Mouse (Mus musculus) hindbrain, embryonic 15.5 days (tissue): ENCODE data around the gene Herc1. TPM values are rescaled to one million over a fixed set of nuclear protein-coding genes. Genes with fewer than 3 reads are reported as not detected.

ENCODE experiments used
- ATAC-seq: fragments of 200-750 bp; cut with Nextera tagmentation; 2 replicates; pipeline ENCODE4 v1.8.0; 2017; ENCODE audit warnings: low read depth, moderate number of reproducible peaks, moderate TSS enrichment; ENCODE audit not compliant: low FRiP score
- H3K27ac ChIP-seq: fragments of 300-500 bp; sonication (generic); replicated peaks from 2 replicates; pipeline ENCODE4 v1.5.1; 2015; ENCODE audit warnings: mild to moderate bottlenecking, inconsistent platforms
- H3K27me3 ChIP-seq: fragments of 300-500 bp; sonication (generic); 2 replicates; pipeline ENCODE4 v1.6.1; 2015; ENCODE audit warnings: control low read depth, inconsistent platforms
- H3K36me3 ChIP-seq: fragments of 300-500 bp; sonication (generic); 2 replicates; pipeline ENCODE4 v1.6.1; 2015; ENCODE audit warnings: control low read depth, inconsistent platforms
- H3K4me1 ChIP-seq: fragments of 300-500 bp; sonication (generic); replicated peaks from 2 replicates; pipeline ENCODE4 v1.6.1; 2015; ENCODE audit warnings: control low read depth, inconsistent platforms
- H3K4me2 ChIP-seq: fragments of 300-500 bp; sonication (generic); 2 replicates; pipeline ENCODE4 v1.6.1; 2015; ENCODE audit warnings: moderate library complexity, mild to moderate bottlenecking, inconsistent platforms
- H3K4me3 ChIP-seq: fragments of 300-500 bp; sonication (generic); 2 replicates; pipeline ENCODE4 v1.5.1; 2015; ENCODE audit warnings: mild to moderate bottlenecking, inconsistent platforms
- H3K9ac ChIP-seq: fragments of 300-500 bp; sonication (generic); 2 replicates; pipeline ENCODE4 v1.6.1; 2015; ENCODE audit warnings: inconsistent platforms
- H3K9me3 ChIP-seq: fragments of 300-500 bp; sonication (generic); 2 replicates; pipeline ENCODE4 v1.6.1; 2016; ENCODE audit warnings: control low read depth, inconsistent platforms
- WGBS: fragments of 180-500 bp; shearing (Covaris S2); methylation state at CpG from one replicate; pipeline ENCODE4 v1.1.7; 2015; 5-methylcytosine and 5-hydroxymethylcytosine counted together
- polyA plus RNA-seq: library from polyadenylated mRNA; unstranded; fragments of >200 nt; fragmentation: Nextera tagmentation; extraction: Ambion mirVana; gene quantifications from 2 replicates; pipeline ENCODE4 v1.2.1, GENCODE M21; 2015

Herc1 gene
- 42.6 and 44.1 TPM in 2 replicates for polyA plus RNA-seq

DNA sequence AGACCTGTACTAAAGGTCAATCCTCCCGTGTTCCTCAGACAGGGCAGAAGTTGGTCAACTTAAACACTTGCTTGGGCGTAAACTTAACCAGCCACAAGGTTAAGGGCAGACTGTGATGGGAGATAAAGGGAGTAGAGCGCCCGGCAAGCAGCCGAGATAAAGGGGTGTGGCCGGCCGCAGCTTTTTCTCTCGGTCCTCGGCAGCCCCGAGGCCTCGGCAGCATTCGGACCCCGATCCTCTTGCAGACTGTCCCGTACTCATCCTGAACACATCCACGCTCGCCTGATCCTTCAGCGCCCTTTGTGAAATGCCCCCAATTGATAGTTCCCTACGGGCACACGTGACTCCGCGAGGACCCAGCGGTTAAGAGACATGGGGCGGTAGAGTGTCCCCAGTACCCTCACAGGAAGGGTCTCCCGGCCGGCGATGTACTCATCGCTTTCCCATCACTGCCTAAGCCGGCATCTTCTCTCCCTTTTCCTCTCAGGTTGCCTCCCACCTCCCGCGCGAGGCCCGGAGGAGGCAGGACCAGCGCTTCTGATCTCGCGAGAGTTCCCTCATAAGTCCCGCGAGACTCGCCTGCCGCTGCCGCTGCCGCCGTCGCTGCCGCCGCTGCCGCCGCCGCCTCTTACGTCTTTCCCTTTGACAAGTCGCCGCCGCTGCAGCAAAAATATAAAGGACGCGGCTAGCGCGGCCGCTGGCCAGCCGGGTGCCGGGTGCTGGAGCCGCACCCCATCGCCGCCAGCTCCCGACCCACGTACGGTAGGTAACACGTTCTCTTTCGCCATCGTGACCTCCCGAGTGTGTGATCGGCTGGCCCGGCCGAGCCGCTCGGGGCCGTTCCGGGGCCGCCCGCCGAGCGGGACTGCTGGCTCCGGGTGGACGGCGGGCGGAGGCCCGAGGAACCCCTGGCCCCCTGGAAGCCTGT, at the start of gene Herc1:
Herc1 (plus strand) TSS at position 591 of the 928 bp plus-strand sequence.
- Histone ChIP-seq H3K4me2 (peak within 1 kb of the TSS; percentile 74), H3K9me3 (no peaks in the 10 kb centered on the region)
- peak; percentile 87 for ATAC-seq

DNA sequence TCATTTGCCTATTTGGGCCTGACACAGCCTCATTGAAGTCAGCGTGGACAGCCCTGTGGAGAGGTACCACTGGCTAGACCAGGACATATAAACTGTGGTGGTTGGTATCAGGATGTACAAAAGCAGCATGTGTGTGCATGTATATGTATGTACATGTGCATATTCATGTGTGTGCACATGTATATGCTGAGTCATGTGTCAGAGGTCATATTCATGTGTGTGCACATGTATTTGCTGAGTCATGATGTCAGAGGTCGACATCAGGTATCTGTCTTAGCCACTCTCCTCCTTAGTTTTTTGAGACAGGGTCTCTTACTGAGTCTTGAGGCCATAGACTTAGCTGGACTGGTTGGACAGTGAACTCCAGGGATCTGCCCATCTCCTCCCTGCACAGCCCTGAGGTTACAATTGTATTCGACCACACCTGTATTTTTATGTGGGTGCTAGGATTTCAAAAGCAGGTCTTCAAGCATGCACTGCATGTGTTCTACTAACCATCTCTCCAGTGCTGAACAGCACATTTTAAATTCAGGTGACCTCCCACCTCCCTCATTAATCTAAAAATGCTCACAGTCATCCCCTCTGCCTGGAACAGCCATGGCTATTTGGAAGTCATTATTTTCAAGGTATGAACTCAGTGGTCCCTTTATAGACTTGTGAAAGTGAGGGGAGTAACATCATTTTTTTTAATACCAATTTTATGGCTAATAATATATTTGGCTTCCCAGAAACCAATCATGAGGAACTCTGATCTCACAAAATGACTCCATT, 45.7 kb upstream of the Herc1 start:
- H3K9ac ChIP-seq, result no peak overlapping the region
- no peaks in the 10 kb centered on the region for H3K9me3 ChIP-seq
- peaks cover 23% of the 10 kb centered on the region for H3K4me1 ChIP-seq
- 89% methylated on average over 3 of the region's 3 CpGs for whole genome bisulfite sequencing
- H3K27me3 ChIP-seq, result no peaks in the 10 kb centered on the region
- 0 out of 2 replicates have a peak, but pooled peaks have one; percentile 56 for ATAC-seq
- peak overlapping the region; percentile 89 for H3K27ac ChIP-seq
- H3K36me3 ChIP-seq, result no peaks in the 10 kb centered on the region
- no peak overlapping the region for H3K4me3 ChIP-seq
- H3K4me2 ChIP-seq, result peak overlapping the region; percentile 55

More for the DNA sequence above, at the start of gene Herc1:
- H3K27ac ChIP-seq, result peak within 1 kb of the TSS; percentile 99
- peak within 1 kb of the TSS; percentile 100 for H3K9ac ChIP-seq
- peaks cover 18% of the 10 kb centered on the region for H3K4me1 ChIP-seq
- under 1% methylated on average over 85 of the region's 85 CpGs for WGBS
- H3K36me3 ChIP-seq, result no peaks in the 10 kb centered on the region
- peak within 1 kb of the TSS; percentile 100 for H3K4me3 ChIP-seq
- no peaks in the 10 kb centered on the region for H3K27me3 ChIP-seq

DNA sequence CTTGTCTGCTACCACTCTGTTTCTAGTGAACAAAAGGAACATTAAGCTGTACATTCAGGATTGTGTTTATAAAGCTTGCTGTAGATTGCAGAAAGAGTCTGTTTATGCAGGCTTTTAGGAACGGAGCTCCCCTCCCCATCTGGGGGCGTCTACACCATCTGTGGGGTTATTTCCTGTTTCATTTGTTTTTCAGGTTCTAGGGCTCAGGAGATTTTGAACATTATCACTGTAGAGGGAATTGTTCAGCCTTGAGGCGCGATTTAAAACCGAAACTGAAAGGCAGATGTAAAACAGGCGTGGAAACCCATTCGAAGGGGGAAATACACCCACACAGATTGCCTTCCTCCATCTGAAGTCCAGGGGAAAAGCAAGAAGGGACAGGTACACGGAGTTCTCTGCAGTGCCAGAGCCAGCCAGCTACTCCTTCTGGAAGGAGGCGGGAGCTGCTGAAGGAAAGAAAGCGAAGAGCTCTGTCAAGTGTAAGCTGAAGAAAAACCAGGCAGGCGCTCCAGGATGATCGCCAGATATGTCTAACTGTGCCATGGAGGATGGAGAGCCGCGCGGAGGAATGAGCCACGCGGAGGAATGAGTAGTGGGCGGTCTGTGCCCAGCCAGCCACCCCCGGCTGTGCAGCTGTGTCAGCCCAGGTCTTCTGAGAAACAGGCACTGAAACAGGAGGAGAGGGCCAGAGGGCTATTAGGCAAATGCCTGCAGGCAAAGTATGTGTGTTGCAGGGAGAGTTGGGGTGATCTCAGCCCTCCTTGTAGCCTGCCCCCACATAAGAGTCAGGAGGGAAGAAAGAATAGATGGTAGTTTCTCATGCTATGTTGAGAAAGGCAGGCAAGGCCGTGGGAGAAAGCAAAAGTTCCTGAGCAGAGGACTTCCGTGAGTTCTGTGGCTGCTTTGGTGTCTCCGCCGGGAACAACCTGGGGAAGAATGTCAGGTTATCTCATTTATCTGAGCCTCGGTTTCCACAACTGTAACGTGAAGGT, 44.8 kb upstream of the Herc1 start:
- H3K27ac ChIP-seq, result peak overlapping the region; percentile 89
- H3K9me3 ChIP-seq, result no peaks in the 10 kb centered on the region
- H3K9ac ChIP-seq, result 0 out of 2 replicates have a peak overlapping the region, but pooled peaks have one; percentile 40
- peaks cover 23% of the 10 kb centered on the region for H3K4me1 ChIP-seq
- peak; percentile 68 for ATAC-seq
- no peaks in the 10 kb centered on the region for H3K36me3 ChIP-seq
- peak overlapping the region; percentile 29 for H3K4me3 ChIP-seq
- 41% methylated on average over 25 of the region's 25 CpGs for WGBS
- H3K27me3 ChIP-seq, result no peaks in the 10 kb centered on the region
- H3K4me2 ChIP-seq, result peak overlapping the region; percentile 55

DNA sequence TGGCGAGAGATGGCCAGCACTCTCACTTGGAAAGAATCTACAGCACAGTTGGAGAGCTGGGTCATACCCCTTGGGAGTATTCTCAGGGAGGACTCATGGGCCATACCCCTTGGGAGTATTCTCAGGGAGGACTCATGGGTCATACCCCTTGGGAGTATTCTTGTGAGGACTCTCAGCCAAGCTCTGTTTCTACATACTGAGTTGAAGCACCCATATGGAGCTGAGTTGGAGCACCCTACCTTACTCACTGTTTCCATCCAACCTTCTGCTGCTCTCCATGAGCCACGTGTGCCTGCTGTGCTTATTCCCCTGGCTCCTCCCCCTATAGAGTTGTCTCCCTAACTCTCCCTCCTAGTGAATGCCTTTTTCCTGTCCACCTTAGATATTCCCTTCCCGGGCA, 43.8 kb upstream of the Herc1 start:
- 69% methylated on average over 3 of the region's 3 CpGs for WGBS
- ATAC-seq, result no peak
- H3K4me3 ChIP-seq, result no peak overlapping the region
- no peaks in the 10 kb centered on the region for H3K9me3 ChIP-seq
- H3K4me1 ChIP-seq, result peaks cover 23% of the 10 kb centered on the region
- no peaks in the 10 kb centered on the region for H3K36me3 ChIP-seq
- H3K27ac ChIP-seq, result 0 out of 2 replicates have a peak overlapping the region, but pooled peaks have one; percentile 31
- H3K27me3 ChIP-seq, result no peaks in the 10 kb centered on the region
- no peak overlapping the region for H3K4me2 ChIP-seq
- H3K9ac ChIP-seq, result no peak overlapping the region

DNA sequence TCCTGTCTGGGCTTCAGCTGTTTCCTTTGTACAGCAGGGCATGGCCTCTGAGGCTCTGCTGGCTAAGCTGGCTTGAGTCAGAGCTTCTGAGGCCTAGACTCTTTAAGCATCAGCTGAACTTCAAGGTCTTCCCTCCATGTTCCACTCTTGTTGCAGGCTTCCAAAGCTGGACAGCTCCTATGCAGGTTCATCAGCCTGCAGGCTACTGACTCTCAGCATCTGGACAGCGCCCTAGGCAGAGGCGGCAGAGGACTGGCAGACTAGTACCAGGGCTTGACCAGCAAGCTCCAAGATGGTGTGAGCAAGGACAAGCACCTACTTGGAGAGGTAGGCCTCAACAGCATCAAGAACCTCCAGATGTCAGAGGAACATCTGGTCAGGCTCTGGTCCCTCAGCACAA, 42.9 kb upstream of the Herc1 start:
- no peak for ATAC-seq

DNA sequence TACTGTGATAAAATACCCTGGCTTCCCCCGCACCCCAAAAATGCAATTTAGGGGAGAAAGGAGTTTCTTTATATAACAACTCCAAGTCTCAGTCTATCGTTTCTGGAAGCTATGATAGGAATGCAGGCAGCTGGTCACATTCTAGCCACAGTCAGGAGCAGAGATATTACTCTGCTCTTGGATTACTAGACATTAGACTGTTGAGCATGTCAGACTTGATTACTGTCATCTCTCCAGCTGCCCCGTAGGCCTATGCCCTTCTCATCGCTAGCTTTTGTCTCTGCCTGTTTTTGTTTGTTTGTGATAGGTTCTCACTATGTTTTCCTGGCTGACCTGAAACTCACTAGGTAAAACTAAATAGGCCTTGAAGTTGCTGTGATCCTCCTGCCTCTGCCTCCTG, 41.5 kb upstream of the Herc1 start:
- 85% methylated on average over 4 of the region's 4 CpGs for WGBS

More for the DNA sequence above, 42.9 kb upstream of the Herc1 start:
- H3K27ac ChIP-seq, result no peak overlapping the region
- H3K27me3 ChIP-seq, result no peaks in the 10 kb centered on the region
- H3K9ac ChIP-seq, result no peak overlapping the region
- WGBS, result 68% methylated on average over 2 of the region's 2 CpGs
- H3K36me3 ChIP-seq, result no peaks in the 10 kb centered on the region
- H3K9me3 ChIP-seq, result no peaks in the 10 kb centered on the region
- peaks cover 23% of the 10 kb centered on the region for H3K4me1 ChIP-seq
- no peak overlapping the region for H3K4me2 ChIP-seq
- H3K4me3 ChIP-seq, result no peak overlapping the region

DNA sequence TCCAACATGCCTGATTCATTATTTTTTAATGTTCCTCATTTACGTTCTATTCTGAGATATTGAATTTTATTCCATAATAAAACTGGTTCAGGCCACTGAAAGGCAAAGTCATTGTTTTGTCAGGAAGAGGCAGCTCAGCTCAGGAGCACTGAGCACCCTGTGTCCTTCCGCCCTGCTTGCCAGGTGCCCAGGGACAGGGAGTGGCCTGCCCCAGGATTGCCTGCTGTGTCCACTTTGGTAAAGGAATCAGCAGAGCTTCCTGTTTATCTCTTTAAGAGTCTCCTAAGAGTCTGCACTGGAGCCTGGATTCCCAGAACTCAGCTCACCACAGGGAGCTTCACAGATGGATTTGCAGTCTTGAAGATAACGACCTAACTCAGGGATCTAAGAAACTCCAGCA, 38.8 kb upstream of the Herc1 start:
- Histone ChIP-seq H3K9ac (no peak overlapping the region), H3K4me2 (no peak overlapping the region), H3K27me3 (no peaks in the 10 kb centered on the region), H3K9me3 (no peaks in the 10 kb centered on the region), H3K36me3 (no peaks in the 10 kb centered on the region), H3K27ac (no peak overlapping the region), H3K4me1 (no peaks in the 10 kb centered on the region), H3K4me3 (no peak overlapping the region)
- WGBS, result 48% methylated on average over 3 of the region's 3 CpGs
- ATAC-seq, result no peak

More for the DNA sequence above, 41.5 kb upstream of the Herc1 start:
- no peak overlapping the region for H3K4me3 ChIP-seq
- no peak overlapping the region for H3K27ac ChIP-seq
- H3K9ac ChIP-seq, result no peak overlapping the region
- peaks cover 23% of the 10 kb centered on the region for H3K4me1 ChIP-seq
- no peak overlapping the region for H3K4me2 ChIP-seq
- no peaks in the 10 kb centered on the region for H3K36me3 ChIP-seq
- no peak for ATAC-seq
- no peaks in the 10 kb centered on the region for H3K9me3 ChIP-seq
- no peaks in the 10 kb centered on the region for H3K27me3 ChIP-seq

DNA sequence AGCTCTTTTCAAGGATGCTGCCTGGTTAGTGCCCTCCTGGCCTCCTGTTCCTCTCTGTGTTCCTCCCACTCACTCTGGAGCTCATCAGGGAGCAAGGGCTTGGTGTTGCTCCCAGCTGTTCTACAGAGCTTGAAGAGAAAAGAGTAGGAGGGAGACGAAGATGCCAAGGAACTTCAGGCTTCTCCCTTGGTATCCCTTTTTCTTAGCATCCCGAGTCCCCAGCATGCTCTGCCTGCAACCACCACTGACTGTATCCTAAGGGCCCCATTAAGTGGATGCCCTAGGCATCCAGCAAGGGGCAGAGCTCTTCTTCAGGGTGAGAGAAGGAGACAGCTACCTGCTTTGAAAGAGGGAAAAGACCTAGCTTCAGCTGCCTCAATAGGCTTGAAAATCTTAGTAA, 33.6 kb upstream of the Herc1 start:
- H3K27ac ChIP-seq, result no peak overlapping the region
- no peak for ATAC-seq
- H3K36me3 ChIP-seq, result no peaks in the 10 kb centered on the region
- no peaks in the 10 kb centered on the region for H3K9me3 ChIP-seq
- H3K9ac ChIP-seq, result no peak overlapping the region
- no peak overlapping the region for H3K4me2 ChIP-seq
- no peak overlapping the region for H3K4me3 ChIP-seq
- H3K27me3 ChIP-seq, result no peaks in the 10 kb centered on the region
- WGBS, result 77% methylated on average over 2 of the region's 2 CpGs
- no peaks in the 10 kb centered on the region for H3K4me1 ChIP-seq

DNA sequence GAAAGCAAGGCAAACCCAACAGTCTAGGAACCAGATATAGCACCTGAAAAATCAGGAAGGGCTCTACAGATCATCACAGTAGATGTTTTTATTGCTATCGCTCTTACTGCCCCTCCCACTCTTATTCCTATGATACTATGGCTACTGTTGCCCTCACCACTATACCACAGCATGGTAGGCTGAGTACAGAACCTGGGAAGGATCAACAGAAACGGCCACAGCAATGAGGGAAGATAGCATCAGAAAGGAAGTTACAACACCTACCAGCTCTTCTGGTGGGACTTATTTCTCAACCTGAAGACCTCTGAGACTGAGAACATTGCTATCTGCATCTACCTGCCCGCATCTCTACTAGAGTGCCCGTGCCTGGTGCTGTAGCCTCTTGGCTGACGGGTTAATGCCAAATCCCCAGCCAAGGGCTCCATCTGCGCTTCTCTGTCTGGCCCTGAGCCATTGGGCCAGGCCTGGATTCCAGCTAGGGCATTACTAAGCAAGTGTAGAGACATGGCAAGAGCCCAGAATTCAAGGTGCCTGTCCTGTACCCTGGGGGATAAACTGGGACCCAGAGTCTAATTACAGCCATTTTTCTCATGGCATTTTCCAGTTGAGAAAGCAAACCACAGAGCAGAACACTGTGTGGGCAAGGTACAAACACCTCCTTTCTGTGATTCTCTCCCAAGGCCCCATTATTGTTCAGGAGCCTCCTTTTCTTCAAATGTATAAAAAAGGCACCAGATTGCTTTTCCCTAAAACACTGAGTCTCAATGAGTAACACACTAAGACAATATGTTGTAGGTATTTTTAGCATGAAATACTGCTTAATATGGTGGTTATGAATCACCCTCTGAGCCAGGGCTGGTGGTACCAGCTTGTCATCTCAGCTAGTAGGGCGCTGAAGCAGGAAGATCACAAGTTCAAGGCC, 28.0 kb upstream of the Herc1 start:
- no peak overlapping the region for H3K4me3 ChIP-seq
- no peak overlapping the region for H3K4me2 ChIP-seq
- no peaks in the 10 kb centered on the region for H3K4me1 ChIP-seq
- WGBS, result 77% methylated on average over 7 of the region's 7 CpGs
- H3K9me3 ChIP-seq, result no peaks in the 10 kb centered on the region
- no peak overlapping the region for H3K27ac ChIP-seq
- no peaks in the 10 kb centered on the region for H3K27me3 ChIP-seq
- H3K36me3 ChIP-seq, result no peaks in the 10 kb centered on the region
- H3K9ac ChIP-seq, result no peak overlapping the region
- no peak for ATAC-seq

DNA sequence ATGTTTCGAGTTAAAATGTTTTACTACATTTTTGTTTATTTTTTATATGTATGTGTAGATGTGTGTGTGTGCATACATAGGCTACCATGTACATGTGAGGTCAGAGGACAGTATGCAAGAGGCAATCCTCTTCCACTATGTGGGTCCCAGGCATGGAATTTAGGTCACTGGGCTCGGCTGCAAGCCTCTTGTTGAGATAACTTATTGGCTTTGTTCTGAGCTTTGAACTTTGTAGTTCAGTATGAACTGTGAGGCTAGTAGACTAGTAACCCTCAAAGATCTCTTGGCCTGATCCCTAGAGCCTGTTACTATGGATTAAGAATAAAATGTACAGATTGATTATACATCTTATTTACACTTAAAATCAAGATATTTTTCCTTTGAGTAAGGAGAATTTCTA, 23.4 kb upstream of the Herc1 start:
- WGBS, result 90% methylated on average over 2 of the region's 2 CpGs
- H3K27ac ChIP-seq, result no peak overlapping the region
- H3K4me1 ChIP-seq, result no peaks in the 10 kb centered on the region
- no peak overlapping the region for H3K4me3 ChIP-seq
- H3K27me3 ChIP-seq, result no peaks in the 10 kb centered on the region
- no peak for ATAC-seq
- H3K4me2 ChIP-seq, result no peak overlapping the region
- H3K36me3 ChIP-seq, result no peaks in the 10 kb centered on the region
- no peak overlapping the region for H3K9ac ChIP-seq
- no peaks in the 10 kb centered on the region for H3K9me3 ChIP-seq
